Mouse (Mus musculus) lung, postnatal 0 days (tissue): ENCODE results near the gene Ppfia1.

ENCODE experiments used
- CTCF ChIP-seq: IDR thresholded peaks from 2 replicates; pipeline ENCODE4 v1.5.1; 2016; ENCODE audit warnings: antibody characterized with exemption, mild to moderate bottlenecking
- EP300 ChIP-seq: IDR thresholded peaks from 2 replicates; pipeline ENCODE4 v1.6.1; 2016; ENCODE audit warnings: antibody characterized with exemption, mild to moderate bottlenecking, control low read depth

DNA sequence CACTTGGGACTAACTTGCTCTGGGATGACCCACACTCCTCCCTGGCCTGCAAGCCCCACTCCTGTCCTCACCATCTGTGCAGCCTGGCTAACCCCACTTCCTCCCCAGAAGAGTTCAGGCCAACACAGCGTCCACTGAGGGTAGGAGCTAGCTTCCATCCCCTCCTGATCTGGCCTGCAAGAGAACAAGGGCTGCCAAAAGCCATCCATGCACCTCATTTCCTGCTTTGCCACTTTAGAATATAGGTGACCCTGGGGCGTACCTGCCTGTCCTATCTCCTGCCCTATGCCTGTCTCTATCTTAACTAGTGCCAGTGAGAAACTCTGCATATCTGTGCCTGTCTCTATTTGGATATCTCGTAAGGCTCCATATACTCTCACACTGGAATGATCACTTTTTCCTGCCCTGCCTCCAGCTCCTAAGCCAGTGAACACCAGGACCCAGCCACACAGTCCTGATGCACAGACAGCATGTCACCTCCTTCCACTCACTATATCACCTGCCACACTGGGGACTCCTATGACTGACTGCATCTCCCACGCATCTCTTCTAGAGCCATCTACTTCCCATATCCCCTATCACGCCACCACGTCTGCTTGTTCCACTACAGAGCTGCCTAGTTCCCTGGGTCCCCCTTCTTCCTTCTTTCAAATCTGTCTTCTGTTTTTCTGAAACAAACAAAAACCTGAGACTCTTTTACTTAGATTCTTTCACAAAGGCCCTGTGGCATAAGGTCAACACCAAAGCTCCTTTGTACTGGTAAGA lies 28.9 kb downstream of the Ppfia1 start:
- no peak for TF ChIP-seq EP300
- no peak for TF ChIP-seq CTCF
